Mouse (Mus musculus): ENCODE measurements around the gene Nfasc. TPM values are rescaled to one million over a fixed set of nuclear protein-coding genes. Genes with fewer than 3 reads are reported as not detected.

Nfasc gene
- polyA plus RNA-seq, 1 experiment from 2014 or later = 0.12 TPM

DNA sequence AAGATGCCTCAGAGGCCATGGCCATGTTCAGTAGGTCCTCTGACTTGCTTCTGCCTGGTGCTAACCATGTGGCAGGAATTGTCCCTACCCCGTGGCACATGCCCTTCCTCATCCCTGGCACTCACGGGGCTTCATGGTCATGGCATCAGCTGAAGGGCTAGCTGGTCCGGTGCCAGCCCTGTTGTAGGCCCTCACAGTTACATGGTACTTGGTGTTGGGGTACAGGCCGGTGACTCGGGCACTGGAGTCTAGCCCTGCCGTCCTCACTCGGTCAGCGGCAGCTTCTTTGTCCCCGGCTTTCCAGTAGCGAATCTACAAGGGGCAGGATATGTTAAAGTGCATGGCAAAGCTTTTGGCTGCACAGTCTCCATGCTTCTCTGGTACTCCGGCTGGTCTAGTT is 224.8 kb downstream of the Nfasc start:
- ATAC-seq (replicated peaks; ENCODE audit: low FRiP score, low read depth) (no peak), DNase-seq (ENCODE audit: low spot score) (no peak)
- Histone ChIP-seq H3K4me3 (replicated peaks; ENCODE audit: low read depth, low read length) (no peak overlapping the region), H3K4me1 (replicated peaks; ENCODE audit: insufficient read depth, low read length) (no peaks in the 10 kb centered on the region), H3K9me3 (replicated peaks; ENCODE audit: low read length) (no peaks in the 10 kb centered on the region), H3K4me2 (ENCODE audit: low read length) (no peak overlapping the region), H3K9ac (ENCODE audit: low read depth, low read length) (no peak overlapping the region), H3K27ac (no peak overlapping the region), H3K27me3 (ENCODE audit: insufficient read depth, low read length) (no peaks in the 10 kb centered on the region), H3K36me3 (ENCODE audit: insufficient read depth, low read length) (no peaks in the 10 kb centered on the region)
- no peak for TF ChIP-seq CTCF (IDR thresholded peaks at IDR 0.05; ENCODE audit: low read depth)
- 90% methylated on average over 11 of the region's 11 CpGs for WGBS

DNA sequence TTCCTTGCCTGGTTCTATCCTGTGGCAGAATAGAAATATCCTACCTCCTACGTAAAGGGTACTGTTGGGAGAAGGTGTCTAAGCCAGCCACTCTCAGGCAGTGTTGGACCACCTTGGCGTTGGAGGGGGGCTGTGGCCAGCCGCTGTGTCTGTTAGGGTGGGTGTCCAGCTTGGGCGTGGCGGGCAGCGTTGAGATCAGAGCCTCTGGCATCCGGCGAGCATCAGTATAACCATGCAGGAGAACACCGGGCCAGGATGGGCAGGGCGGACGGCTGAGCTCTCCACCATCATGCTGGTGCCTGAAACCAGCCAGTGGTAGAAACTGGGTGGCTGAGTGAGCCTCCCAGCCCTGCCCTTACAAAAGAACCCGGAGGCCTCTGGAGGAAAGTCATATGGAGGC is 226.3 kb downstream of the Nfasc start:
- WGBS = 92% methylated on average over 12 of the region's 12 CpGs
- Histone ChIP-seq H3K4me1 (replicated peaks; ENCODE audit: insufficient read depth, low read length) (no peaks in the 10 kb centered on the region), H3K4me2 (ENCODE audit: low read length) (no peak overlapping the region), H3K27ac (no peak overlapping the region), H3K4me3 (replicated peaks; ENCODE audit: low read depth, low read length) (no peak overlapping the region), H3K27me3 (ENCODE audit: insufficient read depth, low read length) (no peaks in the 10 kb centered on the region), H3K9ac (ENCODE audit: low read depth, low read length) (no peak overlapping the region), H3K9me3 (replicated peaks; ENCODE audit: low read length) (no peaks in the 10 kb centered on the region), H3K36me3 (ENCODE audit: insufficient read depth, low read length) (no peaks in the 10 kb centered on the region)
- TF ChIP-seq CTCF (IDR thresholded peaks at IDR 0.05; ENCODE audit: low read depth) = no peak
- DNase-seq (ENCODE audit: low spot score) (no peak), ATAC-seq (replicated peaks; ENCODE audit: low FRiP score, low read depth) (no peak)

Other genes starting within 250 kb of the Nfasc start
- 0.99 and 1.3 TPM in 2 replicates for gene Tmem81, start 235.6 kb downstream of the Nfasc start, polyA plus RNA-seq (2015; fragmentation: Nextera tagmentation; extraction: Ambion mirVana)
- gene Cntn2, start 198.5 kb downstream of the Nfasc start, polyA plus RNA-seq (2015; fragmentation: Nextera tagmentation; extraction: Ambion mirVana) = 0.13 TPM in 2 replicates
- 3.3 TPM in 2 replicates for gene Lrrn2, start 138.5 kb upstream of the Nfasc start, polyA plus RNA-seq (2015; fragmentation: Nextera tagmentation; extraction: Ambion mirVana)

All from kidney, postnatal 0 days (tissue).